Mouse (Mus musculus) olfactory bulb, adult 2 months (tissue): Measurements from ENCODE around the gene Mbnl2. TPM values are rescaled to one million over a fixed set of nuclear protein-coding genes. Genes with fewer than 3 reads are reported as not detected.

Source experiments
- H3K27ac ChIP-seq: fragments of 200-500 bp; 2 replicates; pipeline ENCODE4 v1.5.1; 2012; ENCODE audit warnings: low read depth, low read length; ENCODE audit not compliant: insufficient read depth
- H3K4me1 ChIP-seq: fragments of 200-500 bp; 2 replicates; pipeline ENCODE4 v1.6.1; 2012; ENCODE audit warnings: low read length; ENCODE audit not compliant: control insufficient read depth, insufficient read depth
- H3K4me3 ChIP-seq: fragments of 200-500 bp; 2 replicates; pipeline ENCODE4 v1.5.1; 2012; ENCODE audit warnings: mild to moderate bottlenecking, low read depth, low read length, moderate library complexity; ENCODE audit not compliant: insufficient read depth
- CTCF ChIP-seq: fragments of 200-500 bp; IDR thresholded peaks from 2 replicates; pipeline ENCODE4 v1.5.1; 2012; ENCODE audit warnings: low read depth, mild to moderate bottlenecking, low read length, moderate library complexity; ENCODE audit not compliant: insufficient read depth
- POLR2A ChIP-seq: fragments of 200-500 bp; IDR thresholded peaks from 2 replicates; pipeline ENCODE4 v1.6.1; 2012; ENCODE audit warnings: mild to moderate bottlenecking, low read depth, low read length, moderate library complexity; ENCODE audit not compliant: insufficient read depth
- WGBS: fragments of 180-500 bp; shearing (Covaris S2); methylation state at CpG from one replicate; pipeline ENCODE4 v1.1.7; 2018; 5-methylcytosine and 5-hydroxymethylcytosine counted together
- polyA plus RNA-seq: library from polyadenylated mRNA; stranded (reverse); fragments of >200 nt; gene quantifications from 2 replicates; pipeline ENCODE4 v1.2.4, GENCODE M21; 2012; ENCODE audit warnings: low replicate concordance; ENCODE audit not compliant: missing spikeins, insufficient read depth, insufficient read length

The Mbnl2 gene
- polyA plus RNA-seq, 1 experiment, result 206 TPM

DNA sequence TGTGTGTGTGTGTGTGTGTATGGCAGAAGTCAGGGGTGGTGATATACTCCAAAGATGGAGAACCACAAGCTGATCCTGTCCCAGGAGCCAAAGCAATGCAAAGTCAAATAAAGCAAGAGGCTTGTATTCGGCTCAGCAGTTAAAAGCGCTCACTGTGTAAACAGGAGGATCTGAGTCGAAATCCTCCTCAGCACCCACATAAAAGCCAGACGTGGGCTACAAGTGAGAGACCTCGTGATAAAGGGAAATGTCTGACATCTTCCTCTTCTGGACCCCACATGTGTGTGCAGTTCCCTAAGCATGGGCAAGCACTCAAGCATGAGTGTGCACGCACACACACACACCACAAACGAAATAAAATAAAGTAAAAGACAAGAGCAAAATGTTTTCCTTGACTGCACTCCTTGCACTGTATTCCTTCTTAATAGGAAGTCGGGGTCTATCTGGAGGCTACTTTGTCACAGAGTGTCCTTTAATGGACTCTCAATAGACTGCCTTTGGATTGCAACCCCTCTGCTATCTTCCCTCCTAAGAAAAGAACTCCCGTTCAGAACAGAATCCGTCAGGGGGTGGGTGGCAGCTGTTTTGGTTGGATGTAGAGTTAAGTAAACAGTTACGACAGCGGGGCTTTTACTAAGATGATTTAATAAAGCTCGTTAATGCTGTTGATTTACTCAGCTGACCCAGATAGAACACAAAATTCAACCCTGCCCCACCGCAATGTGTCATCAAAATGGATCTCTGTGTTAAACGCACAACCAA is 18.7 kb upstream of the Mbnl2 start:
- H3K27ac ChIP-seq, result no peak overlapping the region
- TF ChIP-seq POLR2A (no peak), CTCF (no peak)
- H3K4me3 ChIP-seq, result no peak overlapping the region
- WGBS, result 61% methylated on average over 15 of the region's 15 CpGs
- H3K4me1 ChIP-seq, result peaks cover 4% of the 10 kb centered on the region

DNA sequence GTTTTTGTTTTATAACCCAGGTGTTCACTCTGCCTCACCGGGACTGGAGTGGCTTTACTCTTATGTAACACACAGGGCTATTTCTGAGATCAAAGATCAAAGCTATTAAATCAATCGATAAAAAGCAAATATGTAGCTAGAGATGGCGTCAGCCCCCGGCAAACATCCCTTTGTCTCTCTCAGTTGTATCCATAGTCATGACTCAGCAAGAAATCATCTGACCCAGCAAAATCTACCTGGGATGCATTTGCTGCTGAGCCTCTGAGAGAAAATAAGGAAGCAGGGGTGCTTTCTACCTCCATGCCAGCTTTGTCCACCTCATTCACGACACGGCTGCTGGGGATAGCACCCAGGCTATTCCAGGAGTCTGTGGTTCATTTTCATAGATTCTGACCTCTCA is 18.0 kb upstream of the Mbnl2 start:
- WGBS, result 91% methylated on average over 6 of the region's 6 CpGs
- Histone ChIP-seq H3K4me3 (no peak overlapping the region), H3K27ac (no peak overlapping the region), H3K4me1 (peaks cover 4% of the 10 kb centered on the region)
- TF ChIP-seq CTCF, result no peak

DNA sequence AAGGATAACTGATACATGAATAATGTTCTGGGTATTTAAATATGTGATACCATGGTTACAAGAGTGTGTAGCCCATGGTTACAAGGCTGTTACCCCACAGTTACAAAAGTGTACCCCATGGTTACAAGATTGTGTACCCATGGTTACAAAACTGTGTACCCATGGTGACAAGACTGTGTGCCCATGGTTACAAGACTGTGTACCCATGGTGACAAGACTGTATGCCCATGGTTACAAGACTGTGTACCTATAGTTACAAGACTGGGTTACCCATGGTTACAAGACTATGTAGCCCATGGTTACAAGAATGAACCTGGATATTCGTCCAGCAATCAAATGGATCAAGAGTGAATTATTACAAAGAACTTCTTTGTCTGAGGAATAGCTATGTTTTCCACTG is 16.0 kb upstream of the Mbnl2 start:
- 70% methylated on average over 1 of the region's 1 CpGs for WGBS
- Histone ChIP-seq H3K4me1 (peaks cover 6% of the 10 kb centered on the region), H3K4me3 (no peak overlapping the region), H3K27ac (no peak overlapping the region)
- no peak for TF ChIP-seq CTCF
- TF ChIP-seq POLR2A, result no peak

DNA sequence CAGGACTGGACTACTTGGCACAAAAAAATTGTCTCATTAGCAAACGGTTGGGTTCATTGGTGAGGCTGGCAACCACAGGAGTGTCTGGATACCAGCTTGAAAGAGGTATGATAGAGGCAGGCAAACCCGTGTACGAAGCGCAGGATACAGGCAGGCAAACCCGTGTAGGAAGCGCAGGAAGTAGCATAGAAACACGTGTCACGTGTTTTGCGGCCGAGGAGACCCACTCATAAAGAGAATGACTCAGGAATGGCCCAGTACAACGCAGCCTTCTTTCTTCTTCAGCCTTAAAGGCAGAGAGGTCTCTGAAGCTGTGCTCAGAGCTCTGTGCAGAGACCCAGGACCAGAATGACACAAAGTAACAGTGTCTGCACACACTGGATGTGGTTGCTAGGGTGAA is 13.9 kb upstream of the Mbnl2 start:
- TF ChIP-seq CTCF, result no peak
- no peak for TF ChIP-seq POLR2A
- H3K27ac ChIP-seq, result peak overlapping the region; percentile 39; the same call in 1 of the 2 replicates
- H3K4me3 ChIP-seq, result no peak overlapping the region
- peaks cover 6% of the 10 kb centered on the region for H3K4me1 ChIP-seq
- WGBS, result 51% methylated on average over 11 of the region's 11 CpGs

DNA sequence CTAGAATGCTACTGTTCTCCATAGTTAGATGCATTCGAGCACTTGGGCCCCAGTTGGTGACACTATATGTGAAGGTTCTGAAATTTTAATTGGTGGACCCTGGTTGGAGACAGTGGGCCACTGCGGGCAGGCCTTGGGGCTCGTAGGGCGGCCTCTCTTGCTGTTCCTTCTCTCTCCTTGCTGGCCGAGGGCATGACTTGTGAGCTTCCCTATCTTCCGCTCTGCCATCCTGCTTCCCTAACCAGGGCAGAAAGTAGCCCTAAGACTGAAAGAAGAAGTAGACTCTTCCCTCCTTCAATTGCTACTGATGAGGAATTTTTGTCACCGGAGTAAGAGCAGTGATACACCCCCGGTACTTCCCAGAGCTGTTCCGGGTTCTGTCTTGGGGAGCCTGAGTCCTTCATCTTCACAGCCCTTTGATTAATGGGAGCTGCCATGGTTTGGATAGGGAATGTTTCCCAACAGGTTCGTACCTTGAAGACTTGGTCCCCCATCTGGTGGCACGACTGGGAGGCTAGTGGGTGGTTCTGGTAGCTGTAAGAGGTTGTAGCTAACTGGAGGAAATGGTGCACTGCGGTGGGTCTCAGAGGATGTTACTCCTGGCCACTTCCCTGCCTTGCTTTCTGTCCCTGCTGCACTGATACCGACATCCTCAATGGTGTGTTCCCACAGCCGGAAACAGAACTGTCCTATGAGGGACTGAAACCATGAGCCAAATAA is 12.6 kb upstream of the Mbnl2 start:
- TF ChIP-seq CTCF, result no peak
- no peak for TF ChIP-seq POLR2A
- WGBS, result 92% methylated on average over 14 of the region's 14 CpGs
- Histone ChIP-seq H3K27ac (no peak overlapping the region), H3K4me1 (peaks cover 6% of the 10 kb centered on the region), H3K4me3 (no peak overlapping the region)

DNA sequence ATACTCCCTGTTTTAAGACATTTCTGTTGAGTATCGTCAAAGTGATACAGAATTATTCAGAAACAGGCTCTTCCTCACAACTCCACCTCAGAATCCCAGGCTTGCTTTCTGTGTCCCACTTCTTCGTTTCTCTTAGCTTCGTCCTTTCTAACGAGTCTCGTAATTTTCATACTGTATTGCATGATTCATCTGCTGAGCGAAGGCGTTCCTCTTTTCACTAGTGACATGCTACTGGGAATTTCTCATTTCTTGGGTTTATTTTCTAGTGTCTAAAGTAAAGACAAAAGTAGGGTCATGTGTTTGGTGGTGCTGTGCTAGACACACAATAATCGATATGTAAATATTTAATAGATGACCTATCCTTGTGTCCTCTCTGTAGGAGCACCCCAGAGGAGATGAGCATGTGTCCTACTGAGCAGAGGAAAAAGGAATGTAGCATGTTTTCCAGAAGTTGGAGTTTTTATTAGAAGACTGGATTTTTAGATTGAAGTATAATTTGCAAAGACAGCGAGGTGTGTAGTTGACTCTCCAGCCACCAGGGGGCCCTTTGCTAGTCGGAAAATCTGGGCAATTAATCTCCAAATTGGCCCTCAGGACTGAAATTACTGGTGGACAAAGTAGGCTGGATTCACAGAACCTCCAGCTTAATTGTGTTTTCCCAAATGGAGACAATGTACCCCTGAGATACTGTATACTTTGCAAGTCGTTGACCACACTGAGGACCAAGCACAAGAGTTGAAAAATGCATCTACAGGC is 11.9 kb upstream of the Mbnl2 start:
- TF ChIP-seq CTCF, result no peak
- no peak for TF ChIP-seq POLR2A
- no peak overlapping the region for H3K4me3 ChIP-seq
- 58% methylated on average over 11 of the region's 11 CpGs for WGBS
- H3K27ac ChIP-seq, result no peak overlapping the region
- H3K4me1 ChIP-seq, result peaks cover 6% of the 10 kb centered on the region

DNA sequence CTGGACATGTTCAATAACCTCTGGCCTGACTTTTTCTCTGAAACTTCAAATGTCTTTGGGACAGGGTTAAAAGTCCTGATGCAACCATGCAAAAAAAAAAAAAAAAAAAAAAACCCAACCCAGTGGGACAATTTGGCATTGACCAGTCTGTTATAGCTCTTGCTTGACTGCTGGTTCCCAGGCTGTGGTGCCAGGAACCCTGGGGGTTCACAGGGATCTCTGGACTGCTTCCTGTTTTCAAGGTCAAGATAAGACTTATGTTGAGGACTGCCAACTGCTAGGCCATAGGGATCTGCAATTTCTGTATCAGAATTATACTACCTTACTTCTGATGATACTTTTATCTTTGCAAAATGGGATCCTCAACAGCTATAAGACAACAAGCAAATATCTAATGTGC is 9.6 kb upstream of the Mbnl2 start:
- no peak overlapping the region for H3K27ac ChIP-seq
- peaks cover 6% of the 10 kb centered on the region for H3K4me1 ChIP-seq
- no peak for TF ChIP-seq POLR2A
- TF ChIP-seq CTCF, result no peak
- no peak overlapping the region for H3K4me3 ChIP-seq

DNA sequence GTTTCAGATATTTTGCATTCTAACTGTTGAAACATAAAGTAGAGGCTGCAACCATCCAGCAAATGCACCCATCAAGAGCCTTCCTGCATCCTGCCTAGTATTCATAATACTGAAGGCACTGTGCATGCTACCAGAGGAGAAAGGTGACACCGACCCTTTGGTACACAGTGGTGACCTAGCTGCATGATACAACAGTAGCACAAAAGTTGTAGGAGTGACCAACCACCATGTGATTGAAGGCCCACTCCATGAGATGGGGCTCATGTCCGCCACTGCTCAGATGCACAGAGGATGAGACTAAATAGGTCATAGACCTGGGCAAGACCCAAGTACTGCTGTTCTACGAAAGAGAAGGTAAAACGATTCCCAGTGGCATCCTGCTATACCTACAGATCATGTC is 8.3 kb upstream of the Mbnl2 start:
- Histone ChIP-seq H3K4me1 (peaks cover 2% of the 10 kb centered on the region; the same call in 1 of the 2 replicates), H3K27ac (no peak overlapping the region), H3K4me3 (no peak overlapping the region)
- TF ChIP-seq CTCF (no peak), POLR2A (no peak)
- 99% methylated on average over 4 of the region's 4 CpGs for WGBS

DNA sequence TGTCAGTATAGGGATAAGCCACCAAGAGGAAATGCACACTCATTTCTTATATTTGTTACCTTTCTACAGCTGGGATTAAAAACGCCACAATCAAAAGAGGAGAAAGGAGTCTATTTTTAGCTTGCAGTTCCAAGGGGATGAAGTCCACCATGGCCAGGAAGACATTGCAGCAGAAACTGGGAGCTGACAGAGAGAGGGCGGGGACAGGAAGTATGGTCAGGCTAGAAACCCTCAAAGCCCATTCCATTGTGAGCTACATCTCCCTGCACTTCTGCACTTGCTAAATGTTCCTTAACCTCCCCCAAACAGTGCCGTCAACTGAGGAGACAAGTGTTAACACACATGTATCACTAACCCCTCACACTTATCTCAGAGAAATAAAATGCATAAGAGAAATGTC is 5.4 kb upstream of the Mbnl2 start:
- Histone ChIP-seq H3K27ac (no peak overlapping the region), H3K4me3 (no peak overlapping the region), H3K4me1 (no peaks in the 10 kb centered on the region)
- WGBS, result 76% methylated on average over 3 of the region's 3 CpGs
- no peak for TF ChIP-seq CTCF
- no peak for TF ChIP-seq POLR2A
